Mouse (Mus musculus): ENCODE data around the gene Polg. TPM values are rescaled to one million over a fixed set of nuclear protein-coding genes. Genes with fewer than 3 reads are reported as not detected.

Gene Polg
- total RNA-seq, 2 experiments from 2014 or later = 30.6 to 34.2 TPM

- intact Hi-C loops (cut with DNase I) = no loop called here
- no peak for DNase-seq
These were observed 37.6 kb upstream of the Polg start for GRCm38 (mm10) chr7:79503656-79504250.

GRCm38 (mm10) chr7:79503103-79503455 lies 36.9 kb upstream of the Polg start:
- intact Hi-C loops (cut with DNase I) = no loop called here
- DNase-seq = no peak

- DNase-seq = no peak
- intact Hi-C loops (cut with DNase I) = no loop called here
These were observed 36.3 kb upstream of the Polg start for GRCm38 (mm10) chr7:79502152-79503102.

GRCm38 (mm10) chr7:79501581-79502031 lies 35.4 kb upstream of the Polg start:
- intact Hi-C loops (cut with DNase I) = no loop called here
- DNase-seq = no peak

GRCm38 (mm10) chr7:79500681-79501306 lies 34.6 kb upstream of the Polg start:
- DNase-seq = no peak
- intact Hi-C loops (cut with DNase I) = no loop called here

- intact Hi-C loops (cut with DNase I) = loop anchor here (5.0 kb wide), 1 partner anchor 47 kb away; no protein-coding TSS in a partner anchor
- no peak for DNase-seq
These were observed 33.7 kb upstream of the Polg start for GRCm38 (mm10) chr7:79499596-79500570.

- peak in 1 of 2 experiments; percentile 17 for DNase-seq
- intact Hi-C loops (cut with DNase I) = loop anchor here (5.0 kb wide), 1 partner anchor 48 kb away; no protein-coding TSS in a partner anchor
These were observed 32.9 kb upstream of the Polg start for GRCm38 (mm10) chr7:79498965-79499595.

- DNase-seq = no peak
- intact Hi-C loops (cut with DNase I) = loop anchor here (5.0 kb wide), 1 partner anchor 49 kb away; no protein-coding TSS in a partner anchor
These were observed 32.2 kb upstream of the Polg start for GRCm38 (mm10) chr7:79498356-79498755.

GRCm38 (mm10) chr7:79497701-79498115 lies 31.5 kb upstream of the Polg start:
- intact Hi-C loops (cut with DNase I) = loop anchor here (5.0 kb wide), 1 partner anchor 50 kb away; no protein-coding TSS in a partner anchor

GRCm38 (mm10) chr7:79496816-79497328 lies 30.7 kb upstream of the Polg start:
- intact Hi-C loops (cut with DNase I) = loop anchor here (1.0 to 5.0 kb wide), 2 partner anchors 50 to 98 kb away; no protein-coding TSS in a partner anchor

More at GRCm38 (mm10) chr7:79497701-79498115, 31.5 kb upstream of the Polg start:
- DNase-seq = no peak

GRCm38 (mm10) chr7:79495988-79496815 lies 30.0 kb upstream of the Polg start:
- intact Hi-C loops (cut with DNase I) = loop anchor here (1.0 to 5.0 kb wide), 2 partner anchors 51 to 99 kb away; no protein-coding TSS in a partner anchor
- peak; percentile 61 to 80 for DNase-seq

More at GRCm38 (mm10) chr7:79496816-79497328, 30.7 kb upstream of the Polg start:
- DNase-seq = no peak

- no peak for DNase-seq
- intact Hi-C loops (cut with DNase I) = no loop called here
These were observed 27.8 kb upstream of the Polg start for GRCm38 (mm10) chr7:79493915-79494314.

- intact Hi-C loops (cut with DNase I) = no loop called here
- no peak for DNase-seq
These were observed 20.4 kb upstream of the Polg start for GRCm38 (mm10) chr7:79486528-79486927.

- intact Hi-C loops (cut with DNase I) = no loop called here
- no peak for DNase-seq
These were observed 8.8 kb upstream of the Polg start for GRCm38 (mm10) chr7:79474831-79475399.

- no peak for DNase-seq
- intact Hi-C loops (cut with DNase I) = no loop called here
These were observed 7.5 kb upstream of the Polg start for GRCm38 (mm10) chr7:79473496-79474194.

GRCm38 (mm10) chr7:79472792-79473191 lies 6.6 kb upstream of the Polg start:
- intact Hi-C loops (cut with DNase I) = no loop called here
- DNase-seq = no peak

GRCm38 (mm10) chr7:79471436-79471835 lies 5.3 kb upstream of the Polg start:
- DNase-seq = no peak
- intact Hi-C loops (cut with DNase I) = no loop called here
